Mouse (Mus musculus) ovary, postnatal 14 days (tissue): ENCODE measurements around the gene Stra6l.

Experiments
- DNase-seq: peaks from one replicate; pipeline ENCODE4 v3.0.0; 2022; ENCODE audit warnings: low spot score

Stra6l gene

GRCm38 (mm10) chr4:45844355-45844754 is 4.1 kb upstream of the Stra6l start:
- DNase-seq, result no peak

GRCm38 (mm10) chr4:45846263-45846662 is 2.2 kb upstream of the Stra6l start:
- DNase-seq, result no peak

GRCm38 (mm10) chr4:45848825-45849156 is 327 bp downstream of the Stra6l start:
- DNase-seq, result no peak

- DNase-seq, result no peak
Measured at GRCm38 (mm10) chr4:45849419-45849818, 955 bp downstream of the Stra6l start.

GRCm38 (mm10) chr4:45851640-45852051 is 3.2 kb downstream of the Stra6l start:
- DNase-seq, result no peak

GRCm38 (mm10) chr4:45853496-45854246 is 5.2 kb downstream of the Stra6l start:
- no peak for DNase-seq

- DNase-seq, result peak; percentile 71
Measured at GRCm38 (mm10) chr4:45855803-45856424, 7.5 kb downstream of the Stra6l start.

- no peak for DNase-seq
Measured at GRCm38 (mm10) chr4:45861160-45861559, 12.7 kb downstream of the Stra6l start.

GRCm38 (mm10) chr4:45867416-45867815 is 19.0 kb downstream of the Stra6l start:
- DNase-seq, result no peak

- DNase-seq, result no peak
Measured at GRCm38 (mm10) chr4:45869021-45869815, 20.8 kb downstream of the Stra6l start.

GRCm38 (mm10) chr4:45872147-45872546 is 23.7 kb downstream of the Stra6l start:
- DNase-seq, result no peak

- DNase-seq, result peak; percentile 18
Measured at GRCm38 (mm10) chr4:45878929-45879328, 30.5 kb downstream of the Stra6l start.

- DNase-seq, result no peak
Measured at GRCm38 (mm10) chr4:45882521-45882920, 34.1 kb downstream of the Stra6l start.

GRCm38 (mm10) chr4:45883250-45883649 is 34.8 kb downstream of the Stra6l start:
- DNase-seq, result no peak

- DNase-seq, result no peak
Measured at GRCm38 (mm10) chr4:45889487-45889886, 41.0 kb downstream of the Stra6l start.

- peak; percentile 45 for DNase-seq
Measured at GRCm38 (mm10) chr4:45890066-45890761, 41.8 kb downstream of the Stra6l start, which contains the start of gene Ccdc180. TSS of gene Ccdc180 (plus strand) at chr4:45890303.

- DNase-seq, result no peak
Measured at GRCm38 (mm10) chr4:45896425-45897081, 48.1 kb downstream of the Stra6l start.

- no peak for DNase-seq
Measured at GRCm38 (mm10) chr4:45898413-45898812, 49.9 kb downstream of the Stra6l start.

- no peak for DNase-seq
Measured at GRCm38 (mm10) chr4:45909256-45909655, 60.8 kb downstream of the Stra6l start.

GRCm38 (mm10) chr4:45909924-45910323 is 61.5 kb downstream of the Stra6l start:
- no peak for DNase-seq

- DNase-seq, result no peak
Measured at GRCm38 (mm10) chr4:45911256-45911655, 62.8 kb downstream of the Stra6l start.

- no peak for DNase-seq
Measured at GRCm38 (mm10) chr4:45911876-45912275, 63.4 kb downstream of the Stra6l start.
